Mouse (Mus musculus) testis, adult 2 months (tissue): ENCODE data around the gene Cecr2.

ENCODE experiments used
- CTCF ChIP-seq: fragments of 200-500 bp; IDR thresholded peaks from 2 replicates; pipeline ENCODE4 v1.5.1; 2012; ENCODE audit warnings: low read depth, mild to moderate bottlenecking, inconsistent platforms, low read length, moderate library complexity; ENCODE audit not compliant: control insufficient read depth, insufficient read depth, insufficient replicate concordance
- POLR2A ChIP-seq: fragments of 200-500 bp; IDR thresholded peaks from 2 replicates; pipeline ENCODE4 v1.6.1; 2012; ENCODE audit warnings: low read depth, mild to moderate bottlenecking, inconsistent platforms, low read length, moderate library complexity; ENCODE audit not compliant: control insufficient read depth

GRCm38 (mm10) chr6:120674881-120675280, 8.7 kb downstream of the Cecr2 start:
- TF ChIP-seq CTCF = no peak
- TF ChIP-seq POLR2A = no peak
